Mouse (Mus musculus) retina, postnatal 1 day (tissue): ENCODE measurements around the gene Etv5.

Source experiments
- DNase-seq: peaks from one replicate; pipeline ENCODE4 v3.0.0-alpha.2; 2012

The Etv5 gene

GRCm38 (mm10) chr16:22439499-22440177 is at the start of gene Etv5:
TSS of gene Etv5 (minus strand) at chr16:22439719.
- peak; percentile 100 for DNase-seq

GRCm38 (mm10) chr16:22483900-22484299 is 44.4 kb upstream of the Etv5 start:
- no peak for DNase-seq

GRCm38 (mm10) chr16:22479322-22479721 is 39.8 kb upstream of the Etv5 start:
- no peak for DNase-seq

GRCm38 (mm10) chr16:22471728-22472127 is 32.2 kb upstream of the Etv5 start:
- no peak for DNase-seq

GRCm38 (mm10) chr16:22469385-22469784 is 29.9 kb upstream of the Etv5 start:
- no peak for DNase-seq

GRCm38 (mm10) chr16:22467111-22467510 is 27.6 kb upstream of the Etv5 start:
- no peak for DNase-seq

GRCm38 (mm10) chr16:22466381-22466780 is 26.9 kb upstream of the Etv5 start:
- DNase-seq = no peak

- no peak for DNase-seq
Measured at GRCm38 (mm10) chr16:22462220-22462619, 22.7 kb upstream of the Etv5 start.

- no peak for DNase-seq
Measured at GRCm38 (mm10) chr16:22461728-22462127, 22.2 kb upstream of the Etv5 start.

GRCm38 (mm10) chr16:22460960-22461359 is 21.4 kb upstream of the Etv5 start:
- no peak for DNase-seq

- DNase-seq = no peak
Measured at GRCm38 (mm10) chr16:22452082-22452481, 12.6 kb upstream of the Etv5 start.

- DNase-seq = no peak
Measured at GRCm38 (mm10) chr16:22448093-22448492, 8.6 kb upstream of the Etv5 start.

GRCm38 (mm10) chr16:22444786-22445185 is 5.3 kb upstream of the Etv5 start:
- no peak for DNase-seq

GRCm38 (mm10) chr16:22442202-22442601 is 2.7 kb upstream of the Etv5 start:
- peak; percentile 81 for DNase-seq

GRCm38 (mm10) chr16:22441317-22441716 is 1.8 kb upstream of the Etv5 start:
- DNase-seq = no peak

- DNase-seq = peak; percentile 70
Measured at GRCm38 (mm10) chr16:22440269-22440668, 750 bp upstream of the Etv5 start.

GRCm38 (mm10) chr16:22438441-22439373 is 812 bp downstream of the Etv5 start:
- peak; percentile 91 for DNase-seq

GRCm38 (mm10) chr16:22436106-22436505 is 3.4 kb downstream of the Etv5 start:
- no peak for DNase-seq

- peak; percentile 45 for DNase-seq
Measured at GRCm38 (mm10) chr16:22434530-22434929, 5.0 kb downstream of the Etv5 start.

GRCm38 (mm10) chr16:22433944-22434343 is 5.6 kb downstream of the Etv5 start:
- no peak for DNase-seq

- no peak for DNase-seq
Measured at GRCm38 (mm10) chr16:22431773-22432172, 7.7 kb downstream of the Etv5 start.

- no peak for DNase-seq
Measured at GRCm38 (mm10) chr16:22431335-22431734, 8.2 kb downstream of the Etv5 start.

- peak; percentile 65 for DNase-seq
Measured at GRCm38 (mm10) chr16:22430211-22430951, 9.1 kb downstream of the Etv5 start.
